ENCODE assay signal across 17 mouse cellular contexts in the genomic region with DNA sequence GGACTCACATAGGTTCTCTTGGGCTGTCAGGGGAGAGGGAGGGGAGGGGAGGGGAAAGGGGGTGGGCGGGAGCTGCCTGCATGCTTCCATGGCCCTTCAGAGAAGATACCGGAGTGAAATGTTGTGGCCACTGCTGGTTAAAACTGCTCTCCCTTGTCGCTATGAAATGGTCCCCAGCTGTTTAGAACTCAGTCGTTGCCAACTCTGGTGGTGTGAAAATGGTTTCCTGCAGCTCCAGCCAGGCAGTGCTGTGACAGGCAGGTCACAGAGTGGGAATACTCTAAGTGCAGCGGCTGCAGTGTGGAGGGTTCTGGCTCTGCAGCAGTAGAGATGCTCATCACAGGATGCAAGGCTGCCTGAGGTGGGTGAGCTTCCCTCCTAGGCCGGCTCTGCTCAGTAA. TPM values are rescaled to one million over a fixed set of nuclear protein-coding genes. Genes with fewer than 3 reads are reported as not detected.
DNase-seq lines count a peak whose midpoint lies in the region; ATAC-seq and TF ChIP-seq lines count a peak whose summit lies in the region.
"Had no signal": no experiment of that assay in that cellular context is flagged by ENCODE, and none has a peak within 500 bp of the region (broad histone marks: within the 10 kb centered on the region; RNA-seq: fewer than 3 reads in every experiment).

No protein-coding gene starts in this region.

- no peak overlapping the region for H3K9ac ChIP-seq in forebrain, embryonic 16.5 days (replicated peaks; ENCODE audit: low read depth, low read length)
- no peak overlapping the region for H3K9ac ChIP-seq in kidney, embryonic 14.5 days (ENCODE audit: low read depth, low read length)
- no peak overlapping the region for H3K9ac ChIP-seq in lung, embryonic 15.5 days
- H3K9ac ChIP-seq: heart, embryonic 15.5 days; hindbrain, embryonic 13.5 days; intestine, embryonic 15.5 days had no signal

- no peak for ATAC-seq in forebrain, embryonic 16.5 days
- ATAC-seq in kidney, embryonic 14.5 days (ENCODE audit: low FRiP score, low TSS enrichment): no peak
- peak; percentile 87; the same call in 1 of the 2 replicates for ATAC-seq in lung, embryonic 15.5 days (ENCODE audit: borderline replicate concordance, extremely low read depth, low FRiP score, low TSS enrichment)
- ATAC-seq: CD4-positive, CD25-positive, alpha-beta regulatory T cell, adult 4 months; intestine, embryonic 15.5 days; midbrain, embryonic 16.5 days had no signal

- no peak overlapping the region for H3K4me2 ChIP-seq in forebrain, embryonic 16.5 days (ENCODE audit: low read length)
- H3K4me2 ChIP-seq in kidney, embryonic 14.5 days (replicated peaks; ENCODE audit: low read depth, low read length): no peak overlapping the region
- no peak overlapping the region for H3K4me2 ChIP-seq in lung, embryonic 15.5 days
- H3K4me2 ChIP-seq: heart, embryonic 15.5 days; hindbrain, embryonic 13.5 days; intestine, embryonic 15.5 days had no signal

- H3K36me3 ChIP-seq in forebrain, embryonic 10.5 days (replicated peaks): no peaks in the 10 kb centered on the region
- H3K36me3 ChIP-seq in forebrain, embryonic 16.5 days (ENCODE audit: control insufficient read depth, insufficient read depth): no peaks in the 10 kb centered on the region
- H3K36me3 ChIP-seq in kidney, adult 2 months (ENCODE audit: control insufficient read depth, insufficient read depth, low read length): no peaks in the 10 kb centered on the region
- H3K36me3 ChIP-seq in kidney, embryonic 14.5 days (ENCODE audit: control insufficient read depth, insufficient read depth, low read length): no peaks in the 10 kb centered on the region
- no peaks in the 10 kb centered on the region for H3K36me3 ChIP-seq in lung, embryonic 15.5 days
- H3K36me3 ChIP-seq: heart, embryonic 15.5 days; hindbrain, embryonic 13.5 days; intestine, embryonic 15.5 days had no signal

- DNase-seq in forebrain, embryonic 10.5 days (ENCODE audit: extremely low spot score, low spot score): peak; percentile 12
- DNase-seq in kidney, adult 2 months: peak; percentile 4
- no peak for DNase-seq in lung, adult 2 months
- DNase-seq in lung, postnatal 10 days: peak; percentile 35
- DNase-seq in urinary bladder, postnatal 10 days (ENCODE audit: low spot score): no peak
- DNase-seq: adrenal gland, adult 2 months; left cerebral cortex, postnatal 4 days; spleen, adult 18-20 months had no signal

- no peak for TF ChIP-seq CTCF in kidney, adult 2 months (conservative IDR thresholded peaks at IDR 0.05; ENCODE audit: insufficient read depth, insufficient read length, low read depth, low read length)
- no peak for TF ChIP-seq CTCF in lung, adult 2 months (IDR thresholded peaks at IDR 0.05; ENCODE audit: insufficient read depth, low read length)

- H3K4me3 ChIP-seq in forebrain, embryonic 10.5 days: no peak overlapping the region
- no peak overlapping the region for H3K4me3 ChIP-seq in forebrain, embryonic 16.5 days (replicated peaks; ENCODE audit: low read length)
- no peak overlapping the region for H3K4me3 ChIP-seq in kidney, adult 2 months (ENCODE audit: insufficient read depth, low read depth, low read length)
- no peak overlapping the region for H3K4me3 ChIP-seq in kidney, embryonic 14.5 days (ENCODE audit: low read length)
- no peak overlapping the region for H3K4me3 ChIP-seq in lung, embryonic 15.5 days
- H3K4me3 ChIP-seq in lung, adult 2 months (replicated peaks; ENCODE audit: extremely low read depth, low read depth, low read length): no peak overlapping the region
- H3K4me3 ChIP-seq: heart, embryonic 15.5 days; hindbrain, embryonic 13.5 days; intestine, embryonic 15.5 days; layer of hippocampus, adult 2 months had no signal

- no peaks in the 10 kb centered on the region for H3K27me3 ChIP-seq in forebrain, embryonic 10.5 days (ENCODE audit: poor library complexity, severe bottlenecking)
- no peaks in the 10 kb centered on the region for H3K27me3 ChIP-seq in forebrain, embryonic 16.5 days (replicated peaks; ENCODE audit: control insufficient read depth, insufficient read depth, low read length)
- no peaks in the 10 kb centered on the region for H3K27me3 ChIP-seq in kidney, adult 2 months (replicated peaks; ENCODE audit: control insufficient read depth, insufficient read depth, low read length)
- no peaks in the 10 kb centered on the region for H3K27me3 ChIP-seq in kidney, embryonic 14.5 days (ENCODE audit: control insufficient read depth, insufficient read depth, low read length)
- no peaks in the 10 kb centered on the region for H3K27me3 ChIP-seq in lung, embryonic 15.5 days
- H3K27me3 ChIP-seq: heart, embryonic 15.5 days; hindbrain, embryonic 13.5 days; intestine, embryonic 15.5 days had no signal

- WGBS in forebrain, embryonic 10.5 days: 50% methylated on average over 6 of the region's 6 CpGs
- 41% methylated on average over 6 of the region's 6 CpGs for WGBS in forebrain, embryonic 16.5 days
- WGBS in kidney, adult 2 months: 25% methylated on average over 6 of the region's 6 CpGs
- WGBS in kidney, embryonic 14.5 days: 25% methylated on average over 6 of the region's 6 CpGs
- 21% methylated on average over 6 of the region's 6 CpGs for WGBS in lung, embryonic 15.5 days
- 35% methylated on average over 6 of the region's 6 CpGs for WGBS in lung, adult 2 months

- no peaks in the 10 kb centered on the region for H3K9me3 ChIP-seq in forebrain, embryonic 10.5 days
- H3K9me3 ChIP-seq in forebrain, embryonic 16.5 days (ENCODE audit: control insufficient read depth, low read length): no peaks in the 10 kb centered on the region
- H3K9me3 ChIP-seq in kidney, embryonic 14.5 days (ENCODE audit: control insufficient read depth, low read length): no peaks in the 10 kb centered on the region
- no peaks in the 10 kb centered on the region for H3K9me3 ChIP-seq in lung, embryonic 15.5 days
- H3K9me3 ChIP-seq: heart, embryonic 15.5 days; hindbrain, embryonic 13.5 days; intestine, embryonic 15.5 days had no signal

- no peak for TF ChIP-seq POLR2A in kidney, adult 2 months (IDR thresholded peaks at IDR 0.05; ENCODE audit: low read depth, low read length)
- no peak for TF ChIP-seq POLR2A in lung, adult 2 months (IDR thresholded peaks at IDR 0.05; ENCODE audit: borderline replicate concordance, extremely low read depth, low read depth, low read length)

- peaks cover 6% of the 10 kb centered on the region; the same call in 1 of the 2 replicates for H3K4me1 ChIP-seq in forebrain, embryonic 10.5 days
- H3K4me1 ChIP-seq in forebrain, embryonic 16.5 days (replicated peaks; ENCODE audit: control insufficient read depth, insufficient read depth, low read length): no peaks in the 10 kb centered on the region
- H3K4me1 ChIP-seq in kidney, adult 2 months (ENCODE audit: control insufficient read depth, insufficient read depth, low read length): no peaks in the 10 kb centered on the region
- peaks cover 13% of the 10 kb centered on the region; the same call in 1 of the 2 replicates for H3K4me1 ChIP-seq in kidney, embryonic 14.5 days (ENCODE audit: control insufficient read depth, insufficient read depth, low read length)
- H3K4me1 ChIP-seq in lung, embryonic 15.5 days: no peaks in the 10 kb centered on the region
- H3K4me1 ChIP-seq in lung, adult 2 months (ENCODE audit: control insufficient read depth, insufficient read depth, low read length): no peaks in the 10 kb centered on the region
- H3K4me1 ChIP-seq: heart, embryonic 15.5 days; hindbrain, embryonic 13.5 days had no signal

- H3K27ac ChIP-seq in forebrain, embryonic 10.5 days: no peak overlapping the region
- no peak overlapping the region for H3K27ac ChIP-seq in forebrain, embryonic 16.5 days (ENCODE audit: low read length)
- H3K27ac ChIP-seq in kidney, adult 2 months (ENCODE audit: insufficient read depth, low read depth, low read length): no peak overlapping the region
- no peak overlapping the region for H3K27ac ChIP-seq in kidney, embryonic 14.5 days (ENCODE audit: low read depth, low read length)
- H3K27ac ChIP-seq in lung, embryonic 15.5 days: no peak overlapping the region
- H3K27ac ChIP-seq: heart, embryonic 15.5 days; hindbrain, embryonic 13.5 days; intestine, embryonic 15.5 days; layer of hippocampus, adult 2 months had no signal

RNA-seq across cellular contexts. Expression of gene Kirrel, which starts 22.1 kb away (rescaled TPM):
- 13.1 and 14.3 TPM in 2 replicates for polyA plus RNA-seq in forebrain, embryonic 10.5 days (2016; fragmentation: Nextera tagmentation; extraction: Ambion mirVana)
- 3.7 and 4.6 TPM in 2 replicates for polyA plus RNA-seq in forebrain, embryonic 16.5 days (2015; fragmentation: Nextera tagmentation; extraction: Ambion mirVana)
- 10.0 and 10.2 TPM in 2 replicates for polyA plus RNA-seq in kidney, adult 2 months (2012; rRNA removed)
- polyA plus RNA-seq in kidney, embryonic 14.5 days (2014; fragmentation: Nextera tagmentation; extraction: Ambion mirVana): 11.1 and 14.2 TPM in 2 replicates
- polyA plus RNA-seq in lung, embryonic 15.5 days (2015; fragmentation: Nextera tagmentation; extraction: Ambion mirVana): 20.7 and 23.0 TPM in 2 replicates
- 10.5 and 14.4 TPM in 2 replicates for polyA plus RNA-seq in lung, adult 2 months (2012; rRNA removed)
- polyA plus RNA-seq: CD4-positive, CD25-positive, alpha-beta regulatory T cell, adult 4 months had no signal

Comparison
In these comparisons a context has a peak if more than half of its experiments do, and no peak if none do; other contexts are left out.
1. DNase-seq: peak in forebrain, embryonic 10.5 days (single experiment), kidney, adult 2 months (single experiment) and lung, postnatal 10 days (single experiment); none in lung, adult 2 months (single experiment) and urinary bladder, postnatal 10 days (single experiment).